8 mouse cellular contexts compared by ENCODE assay signal in genomic region chr8:120334878-120335261, GRCm38 (mm10).
DNase-seq lines count a peak whose midpoint lies in the region; ATAC-seq and TF ChIP-seq lines count a peak whose summit lies in the region.

No protein-coding gene starts in this region.

- 0 out of 2 replicates have a peak overlapping the region, but pooled peaks have one; percentile 29 for H3K27ac ChIP-seq in liver, embryonic 15.5 days (replicated peaks)

- H3K9ac ChIP-seq in liver, embryonic 15.5 days: no peak overlapping the region

- peaks cover 43% of the 10 kb centered on the region for H3K36me3 ChIP-seq in megakaryocyte, embryonic 14.5 days (replicated peaks; ENCODE audit: low read length)
- no peaks in the 10 kb centered on the region for H3K36me3 ChIP-seq in liver, embryonic 15.5 days (replicated peaks)

- WGBS in liver, embryonic 15.5 days (ENCODE audit: insufficient replicate concordance): 10% methylated on average over 5 of the region's 5 CpGs

- TF ChIP-seq POLR2A in brain, embryonic 14.5 days (IDR thresholded peaks at IDR 0.05; ENCODE audit: borderline replicate concordance, extremely low read depth, insufficient read depth, insufficient read length, poor library complexity, severe bottlenecking): no peak

- H3K4me3 ChIP-seq in megakaryocyte, embryonic 14.5 days (replicated peaks): peak overlapping the region; percentile 91
- H3K4me3 ChIP-seq in liver, embryonic 15.5 days (replicated peaks): peak overlapping the region; percentile 29; the same call in 1 of the 2 replicates

- H3K27me3 ChIP-seq in megakaryocyte, embryonic 14.5 days (replicated peaks): no peaks in the 10 kb centered on the region
- 0 out of 2 replicates have a peak, but pooled peaks cover 11% of the 10 kb centered on the region for H3K27me3 ChIP-seq in liver, embryonic 15.5 days

- peaks cover 100% of the 10 kb centered on the region for H3K4me1 ChIP-seq in megakaryocyte, embryonic 14.5 days
- H3K4me1 ChIP-seq in liver, embryonic 15.5 days (replicated peaks): peaks cover 52% of the 10 kb centered on the region

- peak; percentile 97 for DNase-seq in brain, embryonic 14.5 days (ENCODE audit: low read depth)
- DNase-seq in telencephalon, adult 2 months (ENCODE audit: low read depth, low spot score): peak; percentile 50
- no peak for DNase-seq in right cerebral cortex, postnatal 25 days
- DNase-seq in c-Kit-positive CD71-positive TER-119-positive erythroid progenitor cells, embryonic 14.5 days (ENCODE audit: low spot score): no peak

- peak overlapping the region; percentile 62; the same call in 1 of the 2 replicates for H3K4me2 ChIP-seq in liver, embryonic 15.5 days

- H3K9me3 ChIP-seq in megakaryocyte, embryonic 14.5 days: peaks cover 13% of the 10 kb centered on the region
- H3K9me3 ChIP-seq in liver, embryonic 15.5 days (replicated peaks): no peaks in the 10 kb centered on the region

- no peak for TF ChIP-seq CTCF in brain, embryonic 14.5 days (IDR thresholded peaks at IDR 0.05; ENCODE audit: borderline replicate concordance, extremely low read depth, insufficient read depth, insufficient read length)

- ATAC-seq in megakaryocyte, adult 5-6 weeks (ENCODE audit: poor library complexity, severe bottlenecking): no peak
- peak; percentile 34 to 39 for ATAC-seq in hematopoietic stem cell, adult 5-6 weeks (replicated peaks in 1 of 2; ENCODE audit: insufficient read depth in 1 of 2, low FRiP score in 2 of 2, low TSS enrichment in 1 of 2, low read depth in 1 of 2, poor library complexity in 2 of 2, severe bottlenecking in 2 of 2)
- ATAC-seq in liver, embryonic 15.5 days (ENCODE audit: insufficient read depth): no peak; the same call in 1 of the 2 replicates

Comparison
In these comparisons a context has a peak if more than half of its experiments do, and no peak if none do; other contexts are left out.
1. ATAC-seq: peak in hematopoietic stem cell, adult 5-6 weeks (2 of 2); none in megakaryocyte, adult 5-6 weeks (single experiment) and liver, embryonic 15.5 days (single experiment).
2. DNase-seq: peak in brain, embryonic 14.5 days (single experiment) and telencephalon, adult 2 months (single experiment); none in right cerebral cortex, postnatal 25 days (single experiment) and c-Kit-positive CD71-positive TER-119-positive erythroid progenitor cells, embryonic 14.5 days (single experiment).